Mouse (Mus musculus) CH12.LX (cell line): ENCODE data around the gene Pip5k1a. TPM values are rescaled to one million over a fixed set of nuclear protein-coding genes. Genes with fewer than 3 reads are reported as not detected.

Experiments
- DNase-seq: peaks from one replicate; pipeline ENCODE4 v3.0.0-alpha.2; 2013; ENCODE audit errors: extremely low read depth
- H3K27ac ChIP-seq: 2 replicates; pipeline ENCODE4 v1.5.1; 2012; ENCODE audit warnings: low read depth, mild to moderate bottlenecking, control low read depth, moderate library complexity; ENCODE audit not compliant: insufficient read depth
- H3K27me3 ChIP-seq: replicated peaks from 2 replicates; pipeline ENCODE3; 2012; ENCODE audit warnings: inconsistent platforms
- H3K36me3 ChIP-seq, 2 experiments: replicated peaks in 1 of 2; 2 replicates each; pipeline versions ENCODE3 to v1.6.1; 2012; ENCODE audit warnings: inconsistent platforms in 1 of 2, low read length in 1 of 2, mild to moderate bottlenecking in 1 of 2, mixed read lengths in 1 of 2, moderate library complexity in 1 of 2; ENCODE audit not compliant: control insufficient read depth in 1 of 2, insufficient read depth in 1 of 2
- H3K4me1 ChIP-seq, 2 experiments: 2 replicates each; pipeline ENCODE4 v1.6.1; 2012; ENCODE audit warnings: inconsistent platforms in 1 of 2, moderate library complexity in 1 of 2; ENCODE audit not compliant: insufficient read depth in 2 of 2, control insufficient read depth in 1 of 2
- H3K4me2 ChIP-seq: 2 replicates; pipeline ENCODE4 v1.6.1; 2012; ENCODE audit warnings: low read depth, mild to moderate bottlenecking, control low read depth; ENCODE audit not compliant: poor library complexity, insufficient read depth, severe bottlenecking
- H3K4me3 ChIP-seq, 3 experiments: fragments of 150-350 bp in 1 of 3; sonication (generic) in 1 of 3; replicated peaks in 1 of 3; 2 replicates each; pipeline versions ENCODE3 to v1.5.1; 2011 to 2012; ENCODE audit warnings: low read depth in 2 of 3, low read length in 2 of 3, mild to moderate bottlenecking in 2 of 3, moderate library complexity in 2 of 3, control low read depth in 1 of 3, improper control_type of control experiment in 1 of 3, inconsistent platforms in 1 of 3, mixed read lengths in 1 of 3; ENCODE audit not compliant: poor library complexity in 1 of 3
- H3K79me2 ChIP-seq: replicated peaks from 2 replicates; pipeline ENCODE4 v1.6.1; 2012; ENCODE audit warnings: mild to moderate bottlenecking, moderate library complexity; ENCODE audit not compliant: control insufficient read depth, poor library complexity, insufficient read depth, severe bottlenecking; ENCODE audit errors: extremely low read depth
- H3K9ac ChIP-seq: 2 replicates; pipeline ENCODE4 v1.6.1; 2012; ENCODE audit warnings: low read depth, mild to moderate bottlenecking, control low read depth, moderate library complexity; ENCODE audit not compliant: insufficient read depth
- H3K9me3 ChIP-seq: replicated peaks from 2 replicates; pipeline ENCODE3; 2012; ENCODE audit warnings: low read length, inconsistent platforms, mixed read lengths
- BHLHE40 ChIP-seq: IDR thresholded peaks from 2 replicates; pipeline ENCODE4 v1.6.1; 2011; ENCODE audit warnings: mild to moderate bottlenecking, low read depth, low read length, improper control_type of control experiment
- CHD1 ChIP-seq: IDR thresholded peaks from 2 replicates; pipeline ENCODE4 v1.6.1; 2012; ENCODE audit warnings: low read depth, low read length, improper control_type of control experiment, inconsistent platforms
- E2F4 ChIP-seq: IDR thresholded peaks from 2 replicates; pipeline ENCODE4 v1.6.1; 2011; ENCODE audit warnings: low read depth, low read length, improper control_type of control experiment; ENCODE audit not compliant: insufficient replicate concordance
- EP300 ChIP-seq: IDR thresholded peaks from 2 replicates; pipeline ENCODE4 v1.6.1; 2011; ENCODE audit warnings: low read length, improper control_type of control experiment
- GABPA ChIP-seq: IDR thresholded peaks from 2 replicates; pipeline ENCODE4 v1.6.1; 2012; ENCODE audit warnings: low read depth, low read length, improper control_type of control experiment, inconsistent platforms; ENCODE audit not compliant: insufficient replicate concordance
- HCFC1 ChIP-seq: IDR thresholded peaks from 2 replicates; pipeline ENCODE4 v1.6.1; 2012; ENCODE audit warnings: low read depth, mild to moderate bottlenecking, inconsistent platforms, low read length, improper control_type of control experiment
- JUND ChIP-seq: conservative IDR thresholded peaks from 2 replicates; pipeline ENCODE4 v1.6.1; 2011; ENCODE audit warnings: low read depth, low read length, improper control_type of control experiment
- MAX ChIP-seq: IDR thresholded peaks from 2 replicates; pipeline ENCODE4 v1.6.1; 2011; ENCODE audit warnings: low read length, improper control_type of control experiment
- MAZ ChIP-seq: IDR thresholded peaks from 2 replicates; pipeline ENCODE4 v1.6.1; 2012; ENCODE audit warnings: low read depth, mild to moderate bottlenecking, inconsistent platforms, low read length, improper control_type of control experiment, moderate library complexity
- MEF2A ChIP-seq: IDR thresholded peaks from 2 replicates; pipeline ENCODE4 v1.6.1; 2014; ENCODE audit warnings: low read depth, mild to moderate bottlenecking, inconsistent platforms, low read length, improper control_type of control experiment, borderline replicate concordance
- MXI1 ChIP-seq: IDR thresholded peaks from 2 replicates; pipeline ENCODE4 v1.6.1; 2011; ENCODE audit warnings: mild to moderate bottlenecking, low read depth, low read length, improper control_type of control experiment
- RAD21 ChIP-seq: IDR thresholded peaks from 2 replicates; pipeline ENCODE4 v1.6.1; 2011; ENCODE audit warnings: low read depth, mild to moderate bottlenecking, low read length, improper control_type of control experiment, moderate library complexity
- TBP ChIP-seq: conservative IDR thresholded peaks from 2 replicates; pipeline ENCODE4 v1.6.1; 2011; ENCODE audit warnings: low read depth, low read length, improper control_type of control experiment
- USF2 ChIP-seq: conservative IDR thresholded peaks from 2 replicates; pipeline ENCODE4 v1.6.1; 2011; ENCODE audit warnings: low read depth, low read length, improper control_type of control experiment
- ZC3H11A ChIP-seq: IDR thresholded peaks from 2 replicates; pipeline ENCODE4 v1.6.1; 2012; ENCODE audit warnings: low read depth, mild to moderate bottlenecking, inconsistent platforms, low read length, improper control_type of control experiment
- dilution Hi-C: fragments of 300-500 bp; cut with MboI; formaldehyde crosslinking; loops from 2 replicates; pipeline ENCODE4 v1.14.3; 2020; ENCODE audit warnings: low sequenced_read_pairs; ENCODE audit not compliant: extremely low pct_unique_long_range_greater_than_20kb, extremely low pct_ligation_motif_present
- in situ Hi-C: fragments of 300-500 bp; cut with MboI; formaldehyde crosslinking; loops from 3 replicates; pipeline ENCODE4 v1.14.3; 2019; ENCODE audit warnings: low sequenced_read_pairs, low pct_ligation_motif_present, low pct_unique_long_range_greater_than_20kb, mixed read lengths
- polyA plus RNA-seq: library from polyadenylated mRNA; unstranded; fragments of >175 nt; gene quantifications from 2 replicates; pipeline ENCODE4 v1.2.1, GENCODE M21; 2012; ENCODE audit warnings: low read depth; ENCODE audit not compliant: insufficient read length
- total RNA-seq, 2 experiments: library from RNA; depleted of rRNA; stranded (reverse); fragments of 300-350 nt in 1 of 2; fragments of >200 nt in 1 of 2; gene quantifications; 2 replicates each; pipeline ENCODE4 v1.2.3; 2012 to 2014

Gene Pip5k1a
- total and polyA plus RNA-seq, 3 experiments, result 21.5 to 35.8 (median 34.1) TPM

DNA sequence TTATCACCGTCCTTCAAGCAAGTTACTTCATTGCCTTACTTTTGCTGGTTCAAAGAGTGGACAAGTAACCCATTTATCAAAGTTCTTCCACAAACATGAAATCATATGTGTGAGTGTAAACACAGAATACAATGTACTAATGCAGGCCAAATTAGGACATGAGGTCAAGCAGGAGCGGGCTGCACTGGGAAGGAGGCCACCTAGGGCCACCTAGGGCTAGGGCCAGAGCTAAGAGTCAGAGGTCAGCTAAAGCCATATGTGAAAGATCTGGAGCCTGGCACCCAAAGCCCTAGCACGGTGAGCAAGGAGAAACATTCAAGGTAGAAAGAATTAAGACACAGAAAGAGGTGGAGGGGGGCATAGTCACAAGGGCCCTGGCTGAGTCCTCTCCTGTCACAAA is 93.7 kb downstream of the Pip5k1a start:
- dilution Hi-C loops, result no loop called here
- H3K4me2 ChIP-seq, result no peak overlapping the region; the same call in 1 of the 2 replicates

DNA sequence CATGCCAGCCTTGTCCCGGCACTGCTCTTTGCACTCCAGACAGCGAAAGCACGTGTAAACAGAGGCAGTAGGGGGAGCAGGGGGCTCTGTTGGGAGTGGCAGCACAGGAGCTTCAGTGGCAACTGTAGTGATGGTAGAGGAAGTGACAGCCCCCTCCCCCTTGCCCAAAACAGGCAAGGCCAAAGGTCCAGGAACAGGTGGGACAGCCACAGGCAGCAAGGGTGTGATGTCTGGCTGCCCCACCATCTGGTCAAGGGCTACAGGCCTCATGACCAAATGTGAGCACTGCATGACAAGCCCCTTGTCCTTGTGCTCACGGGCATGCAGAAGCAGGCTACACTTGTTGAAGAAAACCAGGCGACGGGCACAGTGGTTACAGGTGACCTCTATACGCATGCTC is 96.3 kb downstream of the Pip5k1a start:
- Histone ChIP-seq H3K79me2 (peaks cover 9% of the 10 kb centered on the region), H3K36me3 (peaks cover 58 to 78% of the 10 kb centered on the region in 2 experiments), H3K9ac (no peak overlapping the region)

More for the DNA sequence above, 93.7 kb downstream of the Pip5k1a start:
- in situ Hi-C loops, result loop anchor here (5.0 kb wide), 1 partner anchor 56 kb away; no protein-coding TSS in a partner anchor
- DNase-seq, result no peak
- H3K36me3 ChIP-seq, result peaks cover 40 to 53% of the 10 kb centered on the region in 2 experiments
- H3K9ac ChIP-seq, result no peak overlapping the region
- H3K27me3 ChIP-seq, result no peaks in the 10 kb centered on the region
- H3K27ac ChIP-seq, result no peak overlapping the region
- H3K79me2 ChIP-seq, result peaks cover 9% of the 10 kb centered on the region
- no peak overlapping the region for H3K4me3 ChIP-seq
- no peaks in the 10 kb centered on the region for H3K9me3 ChIP-seq
- no peak for TF ChIP-seq RAD21
- TF ChIP-seq EP300, result no peak
- no peak for TF ChIP-seq USF2
- TF ChIP-seq BHLHE40, result no peak
- no peak for TF ChIP-seq MXI1
- TF ChIP-seq GABPA, result no peak
- TF ChIP-seq CHD1, result no peak
- no peak for TF ChIP-seq ZC3H11A
- no peak for TF ChIP-seq TBP
- no peak for TF ChIP-seq HCFC1
- no peak for TF ChIP-seq JUND
- TF ChIP-seq MAX, result no peak
- no peak for TF ChIP-seq MEF2A
- TF ChIP-seq MAZ, result no peak
- H3K4me1 ChIP-seq, result peaks cover 11 to 49% of the 10 kb centered on the region in 2 experiments

More for the DNA sequence above, 96.3 kb downstream of the Pip5k1a start:
- H3K4me1 ChIP-seq, result peaks cover 18 to 66% of the 10 kb centered on the region in 2 experiments
- no peak overlapping the region for H3K27ac ChIP-seq
- H3K4me2 ChIP-seq, result no peak overlapping the region
- no peaks in the 10 kb centered on the region for H3K27me3 ChIP-seq
- dilution Hi-C loops (no loop called here), in situ Hi-C loops (loop anchor here (5.0 kb wide), 1 partner anchor 53 kb away; no protein-coding TSS in a partner anchor)
- no peak for TF ChIP-seq E2F4
- TF ChIP-seq, all 38 proteins: peak for 0
- no peak for DNase-seq
- Histone ChIP-seq H3K9me3 (no peaks in the 10 kb centered on the region), H3K4me3 (no peak overlapping the region)

Other genes with a start within 250 kb of the Pip5k1a start
Only the 20 nearest of the 21 such genes appear.
- gene Selenbp1, start 173.9 kb downstream of the Pip5k1a start, total RNA-seq (2012; rRNA removed), result 0.08 and 0.25 TPM in 2 replicates
- not detected in 2 replicates for gene Selenbp1, start 173.9 kb downstream of the Pip5k1a start, total RNA-seq (2014; rRNA removed)
- not detected in 2 replicates for gene Selenbp1, start 173.9 kb downstream of the Pip5k1a start, polyA plus RNA-seq
- gene Rfx5, start 152.9 kb downstream of the Pip5k1a start, total RNA-seq (2012; rRNA removed), result 11.4 and 11.8 TPM in 2 replicates
- 14.0 and 15.4 TPM in 2 replicates for gene Rfx5, start 152.9 kb downstream of the Pip5k1a start, total RNA-seq (2014; rRNA removed)
- gene Rfx5, start 152.9 kb downstream of the Pip5k1a start, polyA plus RNA-seq, result 19.9 and 22.0 TPM in 2 replicates
- 39.2 and 44.7 TPM in 2 replicates for gene Pi4kb, start 132.2 kb downstream of the Pip5k1a start, total RNA-seq (2012; rRNA removed)
- gene Pi4kb, start 132.2 kb downstream of the Pip5k1a start, total RNA-seq (2014; rRNA removed), result 21.2 and 24.0 TPM in 2 replicates
- 30.7 and 31.3 TPM in 2 replicates for gene Pi4kb, start 132.2 kb downstream of the Pip5k1a start, polyA plus RNA-seq
- gene Zfp687, start 91.5 kb downstream of the Pip5k1a start, total RNA-seq (2012; rRNA removed), result 10.8 and 11.1 TPM in 2 replicates
- gene Zfp687, start 91.5 kb downstream of the Pip5k1a start, total RNA-seq (2014; rRNA removed), result 3.3 and 4.2 TPM in 2 replicates
- gene Zfp687, start 91.5 kb downstream of the Pip5k1a start, polyA plus RNA-seq, result 12.6 and 13.5 TPM in 2 replicates
- 258 and 276 TPM in 2 replicates for gene Psmd4, start 64.3 kb downstream of the Pip5k1a start, total RNA-seq (2012; rRNA removed)
- 284 and 305 TPM in 2 replicates for gene Psmd4, start 64.3 kb downstream of the Pip5k1a start, total RNA-seq (2014; rRNA removed)
- gene Psmd4, start 64.3 kb downstream of the Pip5k1a start, polyA plus RNA-seq, result 332 and 360 TPM in 2 replicates
- gene Vps72, start 4.1 kb upstream of the Pip5k1a start, total RNA-seq (2012; rRNA removed), result 33.7 and 34.1 TPM in 2 replicates
- 33.3 and 33.5 TPM in 2 replicates for gene Vps72, start 4.1 kb upstream of the Pip5k1a start, total RNA-seq (2014; rRNA removed)
- gene Vps72, start 4.1 kb upstream of the Pip5k1a start, polyA plus RNA-seq, result 54.4 and 75.4 TPM in 2 replicates
- 0.21 and 0.47 TPM in 2 replicates for gene Tmod4, start 17.5 kb upstream of the Pip5k1a start, total RNA-seq (2012; rRNA removed)
- gene Tmod4, start 17.5 kb upstream of the Pip5k1a start, total RNA-seq (2014; rRNA removed), result not detected in 2 replicates
- gene Tmod4, start 17.5 kb upstream of the Pip5k1a start, polyA plus RNA-seq, result 0.81 TPM in 1 of 2 replicates, not detected in the other
- gene Scnm1, start 27.1 kb upstream of the Pip5k1a start, total RNA-seq (2012; rRNA removed), result 50.5 and 51.0 TPM in 2 replicates
- 53.1 and 64.5 TPM in 2 replicates for gene Scnm1, start 27.1 kb upstream of the Pip5k1a start, total RNA-seq (2014; rRNA removed)
- 59.2 and 83.9 TPM in 2 replicates for gene Scnm1, start 27.1 kb upstream of the Pip5k1a start, polyA plus RNA-seq
- 12.0 and 13.6 TPM in 2 replicates for gene Lysmd1, start 27.2 kb upstream of the Pip5k1a start, total RNA-seq (2012; rRNA removed)
- 9.6 and 11.6 TPM in 2 replicates for gene Lysmd1, start 27.2 kb upstream of the Pip5k1a start, total RNA-seq (2014; rRNA removed)
- 7.8 and 8.1 TPM in 2 replicates for gene Lysmd1, start 27.2 kb upstream of the Pip5k1a start, polyA plus RNA-seq
- gene Tnfaip8l2, start 35.4 kb upstream of the Pip5k1a start, total RNA-seq (2012; rRNA removed), result 19.1 and 28.2 TPM in 2 replicates
- gene Tnfaip8l2, start 35.4 kb upstream of the Pip5k1a start, total RNA-seq (2014; rRNA removed), result 24.8 and 26.2 TPM in 2 replicates
- gene Tnfaip8l2, start 35.4 kb upstream of the Pip5k1a start, polyA plus RNA-seq, result 18.2 and 22.5 TPM in 2 replicates
- gene Sema6c, start 53.5 kb upstream of the Pip5k1a start, total RNA-seq (2012; rRNA removed), result 0.30 and 0.42 TPM in 2 replicates
- gene Sema6c, start 53.5 kb upstream of the Pip5k1a start, total RNA-seq (2014; rRNA removed), result not detected in 2 replicates
- 0.27 and 0.53 TPM in 2 replicates for gene Sema6c, start 53.5 kb upstream of the Pip5k1a start, polyA plus RNA-seq
- 14.7 and 18.2 TPM in 2 replicates for gene Gabpb2, start 111.0 kb upstream of the Pip5k1a start, total RNA-seq (2012; rRNA removed)
- 15.4 and 16.6 TPM in 2 replicates for gene Gabpb2, start 111.0 kb upstream of the Pip5k1a start, total RNA-seq (2014; rRNA removed)
- 20.6 and 21.1 TPM in 2 replicates for gene Gabpb2, start 111.0 kb upstream of the Pip5k1a start, polyA plus RNA-seq
- 55.3 and 82.3 TPM in 2 replicates for gene Cdc42se1, start 121.8 kb upstream of the Pip5k1a start, total RNA-seq (2012; rRNA removed)
- gene Cdc42se1, start 121.8 kb upstream of the Pip5k1a start, total RNA-seq (2014; rRNA removed), result 66.3 and 71.1 TPM in 2 replicates
- 123 and 128 TPM in 2 replicates for gene Cdc42se1, start 121.8 kb upstream of the Pip5k1a start, polyA plus RNA-seq
- gene Mllt11, start 125.2 kb upstream of the Pip5k1a start, total RNA-seq (2012; rRNA removed), result 10.0 and 11.5 TPM in 2 replicates
- gene Mllt11, start 125.2 kb upstream of the Pip5k1a start, total RNA-seq (2014; rRNA removed), result 9.5 and 10.0 TPM in 2 replicates
- 23.9 and 24.2 TPM in 2 replicates for gene Mllt11, start 125.2 kb upstream of the Pip5k1a start, polyA plus RNA-seq
- not detected in 2 replicates for gene Gm128, start 134.7 kb upstream of the Pip5k1a start, total RNA-seq (2012; rRNA removed)
- gene Gm128, start 134.7 kb upstream of the Pip5k1a start, total RNA-seq (2014; rRNA removed), result not detected in 2 replicates
- gene Gm128, start 134.7 kb upstream of the Pip5k1a start, polyA plus RNA-seq, result not detected in 2 replicates
- gene Bnipl, start 144.3 kb upstream of the Pip5k1a start, total RNA-seq (2012; rRNA removed), result 0.17 TPM in 1 of 2 replicates, not detected in the other
- gene Bnipl, start 144.3 kb upstream of the Pip5k1a start, total RNA-seq (2014; rRNA removed), result not detected in 2 replicates
- gene Bnipl, start 144.3 kb upstream of the Pip5k1a start, polyA plus RNA-seq, result 0.30 and 0.33 TPM in 2 replicates
- gene Mindy1, start 174.4 kb upstream of the Pip5k1a start, total RNA-seq (2012; rRNA removed), result 4.9 and 5.4 TPM in 2 replicates
- gene Mindy1, start 174.4 kb upstream of the Pip5k1a start, total RNA-seq (2014; rRNA removed), result 5.0 and 6.0 TPM in 2 replicates
- gene Mindy1, start 174.4 kb upstream of the Pip5k1a start, polyA plus RNA-seq, result 8.7 and 14.4 TPM in 2 replicates
- 7.1 and 8.4 TPM in 2 replicates for gene Prune1, start 175.1 kb upstream of the Pip5k1a start, total RNA-seq (2012; rRNA removed)
- 7.1 and 8.5 TPM in 2 replicates for gene Prune1, start 175.1 kb upstream of the Pip5k1a start, total RNA-seq (2014; rRNA removed)
- gene Prune1, start 175.1 kb upstream of the Pip5k1a start, polyA plus RNA-seq, result 8.8 and 9.1 TPM in 2 replicates
- 1.9 and 2.5 TPM in 2 replicates for gene Anxa9, start 200.2 kb upstream of the Pip5k1a start, total RNA-seq (2012; rRNA removed)
- gene Anxa9, start 200.2 kb upstream of the Pip5k1a start, total RNA-seq (2014; rRNA removed), result 1.4 and 1.5 TPM in 2 replicates
- 3.6 and 4.1 TPM in 2 replicates for gene Anxa9, start 200.2 kb upstream of the Pip5k1a start, polyA plus RNA-seq
- gene Cers2, start 207.9 kb upstream of the Pip5k1a start, total RNA-seq (2012; rRNA removed), result 70.6 and 81.1 TPM in 2 replicates
- gene Cers2, start 207.9 kb upstream of the Pip5k1a start, total RNA-seq (2014; rRNA removed), result 96.7 and 105 TPM in 2 replicates
- gene Cers2, start 207.9 kb upstream of the Pip5k1a start, polyA plus RNA-seq, result 84.5 and 89.8 TPM in 2 replicates